Mouse (Mus musculus): Measurements from ENCODE around the gene Zdhhc17. TPM values are rescaled to one million over a fixed set of nuclear protein-coding genes. Genes with fewer than 3 reads are reported as not detected.

Gene Zdhhc17
- polyA plus RNA-seq, 1 experiment from 2014 or later, result 28.1 TPM

DNA sequence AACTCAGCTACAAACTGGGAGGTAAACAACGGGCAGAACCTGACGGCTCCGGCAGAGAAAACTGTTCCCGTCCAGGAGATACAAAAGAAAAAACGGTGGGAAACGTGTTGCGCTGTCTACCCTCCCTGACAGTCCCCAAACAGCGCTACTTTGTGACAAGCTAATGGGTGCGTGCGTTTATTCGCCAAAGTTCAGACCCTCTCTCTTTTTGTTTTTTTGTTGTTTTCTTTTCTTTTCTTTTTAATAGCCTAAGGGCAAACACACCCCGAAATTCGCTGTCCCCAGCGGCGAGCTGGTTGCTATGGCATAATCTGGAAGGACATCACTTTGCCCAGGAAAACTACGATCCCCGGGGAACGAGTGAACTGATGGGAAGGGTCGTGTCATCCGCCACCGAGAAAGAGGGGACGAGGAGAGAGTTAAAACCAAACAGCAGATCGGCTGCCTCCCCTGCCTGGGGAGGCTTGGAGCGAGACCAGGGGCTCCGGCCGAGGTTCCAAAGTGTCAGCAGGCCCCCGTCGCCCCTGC lies 763 bp downstream of the Zdhhc17 start:
- under 1% methylated on average over 28 of the region's 28 CpGs for WGBS
- Histone ChIP-seq H3K9me3 (ENCODE audit: low read length) (no peaks in the 10 kb centered on the region), H3K27me3 (ENCODE audit: insufficient read depth, low read length) (no peaks in the 10 kb centered on the region), H3K27ac (ENCODE audit: low read length) (peak overlapping the region; percentile 98), H3K36me3 (ENCODE audit: insufficient read depth, low read length) (no peaks in the 10 kb centered on the region), H3K9ac (replicated peaks; ENCODE audit: low read length) (peak overlapping the region; percentile 99), H3K4me2 (replicated peaks; ENCODE audit: low read depth, low read length) (peak overlapping the region; percentile 81), H3K4me3 (ENCODE audit: low read length) (peak overlapping the region; percentile 86), H3K4me1 (ENCODE audit: insufficient read depth, low read length) (peaks cover 12% of the 10 kb centered on the region)
- no peak for ATAC-seq (ENCODE audit: low FRiP score, low TSS enrichment)

DNA sequence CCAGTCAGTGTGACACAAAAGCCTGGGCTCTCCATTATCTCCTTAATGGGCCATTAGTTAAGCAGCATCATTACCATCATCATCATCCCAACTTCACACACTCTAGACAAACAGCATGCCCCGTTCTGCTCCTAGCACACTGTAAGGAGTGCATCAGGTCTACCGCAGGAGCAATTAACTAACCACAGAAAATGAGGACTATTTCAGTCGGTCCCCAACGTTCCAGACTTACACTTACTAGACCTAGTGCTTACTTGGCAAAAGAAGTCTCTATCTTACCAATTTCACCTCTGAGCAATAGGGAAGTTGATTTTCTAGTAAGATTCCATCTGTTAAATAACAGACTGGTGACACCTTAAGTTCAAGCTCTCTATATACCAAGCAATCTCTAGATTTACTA lies 2.3 kb downstream of the Zdhhc17 start:
- no peaks in the 10 kb centered on the region for H3K27me3 ChIP-seq (ENCODE audit: insufficient read depth, low read length)
- no peak overlapping the region for H3K4me2 ChIP-seq (replicated peaks; ENCODE audit: low read depth, low read length)
- H3K36me3 ChIP-seq (ENCODE audit: insufficient read depth, low read length), result no peaks in the 10 kb centered on the region
- 51% methylated on average over 4 of the region's 4 CpGs for WGBS
- H3K27ac ChIP-seq (ENCODE audit: low read length), result no peak overlapping the region
- no peak overlapping the region for H3K9ac ChIP-seq (replicated peaks; ENCODE audit: low read length)
- H3K4me3 ChIP-seq (ENCODE audit: low read length), result no peak overlapping the region
- H3K9me3 ChIP-seq (ENCODE audit: low read length), result no peaks in the 10 kb centered on the region
- H3K4me1 ChIP-seq (ENCODE audit: insufficient read depth, low read length), result peaks cover 12% of the 10 kb centered on the region
- ATAC-seq (ENCODE audit: low FRiP score, low TSS enrichment), result no peak

DNA sequence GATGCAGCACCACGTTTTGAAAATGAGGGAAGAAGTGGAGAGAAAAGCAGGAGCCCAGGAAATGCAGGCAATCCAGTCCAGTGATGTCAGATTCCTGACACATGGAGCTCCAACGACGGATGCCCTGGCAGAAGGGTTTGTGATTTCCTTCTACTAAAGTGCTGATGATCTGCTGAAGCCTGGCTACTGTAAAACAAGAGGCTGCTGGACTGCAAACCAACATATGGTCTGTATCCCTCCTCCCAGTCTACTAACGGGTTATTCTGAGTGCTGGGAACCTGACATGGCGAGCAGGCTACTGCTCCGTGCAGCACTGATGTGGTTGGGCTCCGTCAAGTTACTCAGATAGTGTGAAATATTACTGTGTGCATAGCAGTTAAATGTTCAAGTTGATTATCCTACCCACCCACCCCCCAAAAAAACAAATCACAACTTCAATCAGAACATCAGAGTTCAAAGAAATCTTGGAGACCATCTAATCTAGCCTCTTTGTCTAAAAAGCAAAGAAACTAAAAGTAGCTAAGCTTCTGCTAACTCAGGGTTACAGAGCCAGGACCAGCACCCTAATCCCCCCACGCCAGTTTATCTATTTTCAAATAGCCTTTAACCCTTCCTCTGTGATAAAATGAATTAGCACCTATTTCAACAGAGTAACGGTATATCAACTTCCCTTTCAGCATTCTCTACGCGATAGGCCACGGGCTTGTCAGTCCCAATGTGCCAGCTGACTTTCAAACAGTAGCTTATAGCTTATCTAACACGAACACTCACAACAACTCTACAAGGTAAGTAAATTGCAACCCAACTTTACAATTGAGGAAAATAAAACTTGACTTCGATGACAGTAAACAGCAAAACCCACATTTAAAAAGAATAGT lies 4.1 kb downstream of the Zdhhc17 start:
- Histone ChIP-seq H3K4me3 (ENCODE audit: low read length) (no peak overlapping the region), H3K36me3 (ENCODE audit: insufficient read depth, low read length) (no peaks in the 10 kb centered on the region), H3K27ac (ENCODE audit: low read length) (no peak overlapping the region), H3K9ac (replicated peaks; ENCODE audit: low read length) (no peak overlapping the region), H3K9me3 (ENCODE audit: low read length) (no peaks in the 10 kb centered on the region), H3K4me1 (ENCODE audit: insufficient read depth, low read length) (peaks cover 12% of the 10 kb centered on the region), H3K27me3 (ENCODE audit: insufficient read depth, low read length) (no peaks in the 10 kb centered on the region), H3K4me2 (replicated peaks; ENCODE audit: low read depth, low read length) (no peak overlapping the region)
- 44% methylated on average over 14 of the region's 14 CpGs for WGBS
- no peak for ATAC-seq (ENCODE audit: low FRiP score, low TSS enrichment)

DNA sequence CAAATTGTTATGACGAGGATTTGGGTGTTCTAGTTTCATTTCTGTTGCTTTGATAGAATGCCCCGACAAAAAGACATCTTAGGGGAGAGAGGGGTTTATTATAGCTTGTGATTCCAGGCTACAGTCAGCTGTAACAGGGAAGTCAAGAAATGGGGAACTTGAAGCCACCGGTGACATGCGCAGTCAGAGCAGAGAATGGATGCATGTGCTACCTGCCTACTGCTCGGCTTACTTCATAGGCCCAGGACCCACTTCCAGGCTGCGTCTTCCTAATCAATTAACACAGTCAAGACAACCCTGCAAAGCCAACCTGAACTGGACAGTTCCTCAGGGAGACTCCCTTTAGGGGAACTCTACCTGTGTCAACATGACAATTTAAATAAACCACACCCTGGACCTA lies 5.7 kb downstream of the Zdhhc17 start:
- Histone ChIP-seq H3K9ac (replicated peaks; ENCODE audit: low read length) (no peak overlapping the region), H3K4me1 (ENCODE audit: insufficient read depth, low read length) (peaks cover 12% of the 10 kb centered on the region), H3K27ac (ENCODE audit: low read length) (no peak overlapping the region), H3K4me3 (ENCODE audit: low read length) (no peak overlapping the region), H3K9me3 (ENCODE audit: low read length) (no peaks in the 10 kb centered on the region), H3K4me2 (replicated peaks; ENCODE audit: low read depth, low read length) (no peak overlapping the region), H3K27me3 (ENCODE audit: insufficient read depth, low read length) (no peaks in the 10 kb centered on the region), H3K36me3 (ENCODE audit: insufficient read depth, low read length) (0 out of 2 replicates have a peak, but pooled peaks cover 3% of the 10 kb centered on the region)
- WGBS, result 90% methylated on average over 6 of the region's 6 CpGs
- no peak for ATAC-seq (ENCODE audit: low FRiP score, low TSS enrichment)

DNA sequence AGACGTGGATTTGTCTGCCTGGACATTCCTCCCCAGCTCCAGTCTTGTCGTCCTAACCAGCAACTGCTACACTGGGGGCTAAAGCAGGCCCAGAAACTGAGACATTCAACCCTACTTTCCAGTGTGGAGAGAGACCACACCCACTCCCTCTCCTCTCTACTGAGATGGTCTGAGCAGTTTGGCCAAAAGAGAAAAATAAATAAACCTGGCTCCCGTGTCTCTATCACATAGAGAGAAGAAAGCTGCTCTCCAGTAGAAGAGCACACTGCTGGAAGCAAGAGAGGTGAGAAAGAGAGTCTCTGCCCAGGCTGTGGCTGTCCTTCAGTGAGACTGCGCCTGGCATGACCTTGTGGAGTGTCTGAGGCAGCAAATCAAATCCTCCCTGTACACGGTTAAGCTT lies 10.7 kb downstream of the Zdhhc17 start:
- Histone ChIP-seq H3K4me3 (ENCODE audit: low read length) (no peak overlapping the region), H3K36me3 (ENCODE audit: insufficient read depth, low read length) (0 out of 2 replicates have a peak, but pooled peaks cover 3% of the 10 kb centered on the region), H3K9me3 (ENCODE audit: low read length) (no peaks in the 10 kb centered on the region), H3K27me3 (ENCODE audit: insufficient read depth, low read length) (no peaks in the 10 kb centered on the region), H3K9ac (replicated peaks; ENCODE audit: low read length) (no peak overlapping the region), H3K4me1 (ENCODE audit: insufficient read depth, low read length) (peaks cover 11% of the 10 kb centered on the region; the same call in 1 of the 2 replicates), H3K27ac (ENCODE audit: low read length) (no peak overlapping the region), H3K4me2 (replicated peaks; ENCODE audit: low read depth, low read length) (no peak overlapping the region)
- ATAC-seq (ENCODE audit: low FRiP score, low TSS enrichment), result no peak
- WGBS, result 68% methylated on average over 5 of the region's 5 CpGs

DNA sequence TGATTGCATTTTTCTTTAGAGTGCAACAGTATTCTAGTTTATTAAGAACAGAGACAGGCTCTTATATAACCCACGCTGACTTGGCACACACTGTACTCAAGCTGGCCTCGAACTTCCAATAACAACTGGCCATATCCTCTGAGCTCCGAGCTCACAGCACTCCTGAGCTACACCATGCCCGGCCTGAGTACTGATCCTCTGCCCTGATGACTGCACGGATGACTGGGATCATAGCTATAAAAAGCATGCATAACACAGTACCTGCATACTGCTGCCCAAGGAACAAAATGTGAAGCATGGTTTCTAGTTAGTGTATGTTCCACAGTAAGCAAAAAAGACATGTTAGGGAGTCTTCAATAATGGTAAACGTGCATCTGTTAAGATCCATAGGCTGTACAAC lies 12.8 kb downstream of the Zdhhc17 start:
- Histone ChIP-seq H3K9me3 (ENCODE audit: low read length) (no peaks in the 10 kb centered on the region), H3K36me3 (ENCODE audit: insufficient read depth, low read length) (0 out of 2 replicates have a peak, but pooled peaks cover 3% of the 10 kb centered on the region), H3K4me1 (ENCODE audit: insufficient read depth, low read length) (peaks cover 15% of the 10 kb centered on the region; the same call in 1 of the 2 replicates), H3K9ac (replicated peaks; ENCODE audit: low read length) (no peak overlapping the region), H3K27me3 (ENCODE audit: insufficient read depth, low read length) (no peaks in the 10 kb centered on the region), H3K4me3 (ENCODE audit: low read length) (no peak overlapping the region), H3K27ac (ENCODE audit: low read length) (no peak overlapping the region), H3K4me2 (replicated peaks; ENCODE audit: low read depth, low read length) (no peak overlapping the region)
- WGBS, result 73% methylated on average over 6 of the region's 6 CpGs
- ATAC-seq (ENCODE audit: low FRiP score, low TSS enrichment), result 0 out of 2 replicates have a peak, but pooled peaks have one; percentile 19

DNA sequence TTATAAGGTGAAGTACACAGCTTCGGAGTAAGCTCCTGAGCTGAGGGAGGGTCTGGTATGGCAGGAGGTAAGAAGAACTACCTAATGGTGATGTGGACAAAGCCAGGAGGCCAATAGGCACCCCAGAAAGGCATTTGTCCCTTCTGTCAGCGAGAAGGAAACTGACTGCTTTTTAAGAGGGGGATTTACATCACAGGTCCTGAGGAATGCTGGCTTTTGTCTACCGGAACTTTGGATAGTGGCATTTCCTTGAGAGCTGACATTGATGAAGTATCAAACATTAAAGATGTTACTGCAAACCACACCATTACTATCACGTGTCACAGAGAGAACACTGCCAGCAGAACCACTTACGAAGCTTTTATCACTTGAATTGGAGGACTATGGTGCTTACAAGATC lies 15.2 kb downstream of the Zdhhc17 start:
- H3K4me1 ChIP-seq (ENCODE audit: insufficient read depth, low read length), result peaks cover 30% of the 10 kb centered on the region
- no peak overlapping the region for H3K4me3 ChIP-seq (ENCODE audit: low read length)
- no peak for ATAC-seq (ENCODE audit: low FRiP score, low TSS enrichment)
- H3K36me3 ChIP-seq (ENCODE audit: insufficient read depth, low read length), result 0 out of 2 replicates have a peak, but pooled peaks cover 2% of the 10 kb centered on the region
- no peak overlapping the region for H3K9ac ChIP-seq (replicated peaks; ENCODE audit: low read length)
- 34% methylated on average over 5 of the region's 5 CpGs for WGBS
- no peak overlapping the region for H3K4me2 ChIP-seq (replicated peaks; ENCODE audit: low read depth, low read length)
- no peak overlapping the region for H3K27ac ChIP-seq (ENCODE audit: low read length)
- H3K27me3 ChIP-seq (ENCODE audit: insufficient read depth, low read length), result no peaks in the 10 kb centered on the region
- H3K9me3 ChIP-seq (ENCODE audit: low read length), result no peaks in the 10 kb centered on the region

DNA sequence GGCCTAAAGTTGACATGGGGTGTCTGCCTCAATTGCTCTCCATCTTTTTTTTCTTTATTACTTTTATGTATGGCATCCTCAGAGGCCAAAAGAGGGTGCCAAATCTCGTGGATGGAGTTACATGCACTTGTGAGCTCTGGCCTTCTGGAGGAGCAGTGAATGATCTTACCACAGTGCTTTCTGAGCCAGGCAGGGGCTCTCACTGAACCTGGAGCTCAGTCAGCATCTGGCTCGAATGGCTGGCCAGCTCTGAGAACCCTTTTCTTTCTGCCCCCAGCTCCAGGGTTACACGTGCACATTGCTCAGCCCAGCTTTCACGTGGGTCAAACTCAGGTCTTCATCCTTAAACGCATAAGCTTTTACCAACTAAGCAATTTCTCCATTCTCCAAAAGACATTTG lies 16.7 kb downstream of the Zdhhc17 start:
- Histone ChIP-seq H3K4me1 (ENCODE audit: insufficient read depth, low read length) (peaks cover 30% of the 10 kb centered on the region), H3K27me3 (ENCODE audit: insufficient read depth, low read length) (no peaks in the 10 kb centered on the region), H3K4me3 (ENCODE audit: low read length) (no peak overlapping the region), H3K9me3 (ENCODE audit: low read length) (no peaks in the 10 kb centered on the region), H3K4me2 (replicated peaks; ENCODE audit: low read depth, low read length) (no peak overlapping the region), H3K27ac (ENCODE audit: low read length) (no peak overlapping the region), H3K36me3 (ENCODE audit: insufficient read depth, low read length) (no peaks in the 10 kb centered on the region), H3K9ac (replicated peaks; ENCODE audit: low read length) (no peak overlapping the region)
- no peak for ATAC-seq (ENCODE audit: low FRiP score, low TSS enrichment)
- 66% methylated on average over 5 of the region's 5 CpGs for WGBS

DNA sequence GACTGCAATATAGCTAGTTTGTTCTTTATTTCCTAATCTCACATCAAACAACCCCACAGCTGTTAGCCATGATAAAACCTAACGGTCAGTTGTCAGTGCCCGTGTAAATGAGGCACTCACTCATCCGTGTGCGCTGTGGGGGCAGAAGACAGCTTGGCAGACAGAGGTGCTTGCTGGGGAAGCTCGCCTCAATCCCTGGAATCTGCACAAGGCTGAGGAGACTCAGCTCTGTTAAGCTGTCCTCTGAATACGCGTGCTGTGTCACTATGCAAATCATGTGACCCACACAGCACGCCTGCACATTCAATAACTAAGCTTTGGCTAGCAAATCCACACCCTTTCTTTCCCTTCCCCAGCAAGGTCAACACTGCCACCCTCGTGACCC lies 17.9 kb downstream of the Zdhhc17 start:
- Histone ChIP-seq H3K4me2 (replicated peaks; ENCODE audit: low read depth, low read length) (no peak overlapping the region), H3K9ac (replicated peaks; ENCODE audit: low read length) (no peak overlapping the region), H3K4me3 (ENCODE audit: low read length) (no peak overlapping the region), H3K27ac (ENCODE audit: low read length) (peak overlapping the region; percentile 9; the same call in 1 of the 2 replicates), H3K36me3 (ENCODE audit: insufficient read depth, low read length) (no peaks in the 10 kb centered on the region), H3K4me1 (ENCODE audit: insufficient read depth, low read length) (peaks cover 30% of the 10 kb centered on the region), H3K27me3 (ENCODE audit: insufficient read depth, low read length) (no peaks in the 10 kb centered on the region), H3K9me3 (ENCODE audit: low read length) (no peaks in the 10 kb centered on the region)
- WGBS, result 31% methylated on average over 9 of the region's 9 CpGs
- ATAC-seq (ENCODE audit: low FRiP score, low TSS enrichment), result peak; percentile 55; the same call in 1 of the 2 replicates

Data from kidney, embryonic 16.5 days (tissue).